Mouse (Mus musculus): ENCODE results near the gene 1700123K08Rik.
"Not testable (repeated sequence)": the region's sequence is repeated elsewhere in the genome, so short reads cannot be mapped to it uniquely, and the experiment has no call there.

The 1700123K08Rik gene

GRCm38 (mm10) chr5:138564612-138565011, at the start of gene 1700123K08Rik:
Gene 1700123K08Rik (minus strand): TSS chr5:138564712.
- POLR2A ChIA-PET: interaction anchor here in 1 of 4 experiments (0.6 kb wide), 1 partner anchor 273 kb away, joined by 4 read pairs; no protein-coding TSS in a partner anchor
- CTCF ChIA-PET: not testable (repeated sequence)

- ChIA-PET CTCF (no interaction called here), POLR2A (no interaction called here)
Measured at GRCm38 (mm10) chr5:138587396-138587795, 22.9 kb upstream of the 1700123K08Rik start.

- ChIA-PET CTCF (interaction anchor here in 1 of 4 experiments (0.6 kb wide), 1 partner anchor 48 kb away, joined by 4 read pairs; the partner anchor contains the start of gene Zfp68), POLR2A (no interaction called here)
Measured at GRCm38 (mm10) chr5:138571623-138572022, 7.1 kb upstream of the 1700123K08Rik start.

GRCm38 (mm10) chr5:138552718-138553117, 11.8 kb downstream of the 1700123K08Rik start:
- ChIA-PET CTCF (interaction anchor here in 2 of 4 experiments (0.7 to 1.7 kb wide), 5 partner anchors 80 to 1037 kb away, joined by 3 to 4 read pairs (median 3); no protein-coding TSS in a partner anchor), POLR2A (interaction anchor here in 1 of 4 experiments (0.6 kb wide), 1 partner anchor 409 kb away, joined by 4 read pairs; no protein-coding TSS in a partner anchor)

- ChIA-PET CTCF (interaction anchor here in 1 of 4 experiments (0.6 kb wide), 1 partner anchor 345 kb away, joined by 3 read pairs; the partner anchor contains the start of gene Cnpy4), POLR2A (no interaction called here)
Measured at GRCm38 (mm10) chr5:138532491-138532890, 32.0 kb downstream of the 1700123K08Rik start.
